Mouse (Mus musculus) CD4-positive naive resting alpha-beta T cell, adult 76 days (primary cell): Measurements from ENCODE around the gene Lgmn. TPM values are rescaled to one million over a fixed set of nuclear protein-coding genes. Genes with fewer than 3 reads are reported as not detected.

ENCODE experiments used
- total RNA-seq: library from RNA; stranded (reverse); gene quantifications from one replicate; pipeline ENCODE4 v1.2.4, GENCODE M21; 2023

The Lgmn gene
- 26.4 TPM for total RNA-seq

DNA sequence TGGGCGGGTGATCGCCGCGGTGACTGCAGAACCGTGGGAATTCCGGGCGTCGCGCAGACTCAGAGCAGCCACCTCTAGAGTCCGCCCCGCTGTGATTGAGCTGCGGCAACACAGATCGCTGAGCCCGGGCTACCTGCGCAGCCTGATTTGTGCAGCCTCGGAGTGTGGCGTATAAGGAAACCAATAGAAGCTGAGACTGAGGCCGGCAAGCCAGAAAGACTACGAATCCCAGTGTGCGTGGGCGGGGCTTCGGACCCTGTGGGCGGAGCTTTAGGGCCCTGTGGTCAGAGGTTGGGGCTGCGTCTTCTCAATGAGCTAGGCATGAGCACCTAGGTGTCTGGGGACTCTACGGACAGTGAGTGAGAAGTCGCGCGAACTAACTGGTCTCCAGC lies at the start of gene Lgmn:
TSS of gene Lgmn (minus strand) at position 182 of the 392 bp plus-strand sequence.

DNA sequence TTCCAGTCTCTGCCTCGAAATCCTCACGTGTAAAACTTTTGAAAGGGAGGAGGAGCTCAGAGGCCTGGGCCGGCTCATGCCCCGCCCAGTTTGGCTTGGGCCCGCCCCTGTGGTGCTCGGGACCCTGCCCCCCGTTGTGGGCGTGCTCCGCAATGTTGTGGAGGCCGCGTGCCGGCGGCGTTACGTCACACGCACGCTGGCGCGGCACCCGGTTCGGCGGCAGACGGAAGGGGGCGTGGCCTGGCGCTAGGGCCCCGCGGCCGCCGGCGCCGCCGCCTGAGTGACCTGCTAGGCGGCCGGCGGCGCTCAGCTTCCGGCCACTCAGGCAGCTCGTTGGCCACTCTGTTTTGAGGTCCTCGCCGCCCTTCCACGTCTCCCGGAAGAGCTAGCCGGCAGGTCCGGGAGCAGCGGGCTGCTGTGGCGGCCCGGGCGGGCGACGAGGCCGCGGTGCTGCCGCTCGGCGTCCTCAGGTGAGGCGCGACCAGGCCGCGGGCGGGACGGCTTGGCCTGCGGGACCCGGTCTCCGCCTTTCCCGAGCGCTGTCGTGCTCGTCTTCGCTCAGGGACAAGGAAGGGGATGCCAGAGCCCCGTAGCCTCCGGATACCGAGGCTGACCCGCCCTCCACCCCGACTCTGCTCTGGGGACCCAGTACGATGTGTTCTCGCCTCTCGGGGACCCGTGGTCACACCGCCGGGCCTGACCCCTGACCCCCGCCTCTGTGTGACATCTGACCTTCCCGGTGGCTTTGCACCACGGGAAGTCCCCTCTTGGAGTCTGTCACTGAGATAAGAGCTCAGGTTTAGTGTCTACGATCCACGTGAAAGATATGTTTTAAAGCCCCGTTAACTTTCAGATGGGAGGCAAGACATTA lies 29.5 kb upstream of the Lgmn start, which contains the start of gene Golga5:
TSS of gene Golga5 (plus strand) at position 242 of the 871 bp plus-strand sequence.

Other genes with a start within 250 kb of the Lgmn start
- gene Rin3, start 156.8 kb downstream of the Lgmn start, total RNA-seq = 95.7 TPM
- gene Golga5, start 29.3 kb upstream of the Lgmn start, total RNA-seq = 45.7 TPM
- not detected for gene Chga, start 115.2 kb upstream of the Lgmn start, total RNA-seq